Mouse (Mus musculus): ENCODE measurements around the gene Sncg.

GRCm38 (mm10) chr14:34412164-34412896 lies 37.7 kb upstream of the Sncg start:
- TF ChIP-seq SMC3 (IDR thresholded peaks at IDR 0.05; ENCODE audit: low read depth, low read length) (no peak), NELFE (IDR thresholded peaks at IDR 0.05; ENCODE audit: low read depth, low read length) (no peak), SIN3A (IDR thresholded peaks at IDR 0.05; ENCODE audit: low read length) (no peak)
